Mouse (Mus musculus) G1E (cell line): ENCODE measurements around the gene Fcmr. TPM values are rescaled to one million over a fixed set of nuclear protein-coding genes. Genes with fewer than 3 reads are reported as not detected.

ENCODE experiments used
- ATAC-seq: 2 replicates; pipeline ENCODE4 v1.8.0; 2016; ENCODE audit warnings: mild to moderate bottlenecking; ENCODE audit not compliant: insufficient number of reproducible peaks, poor library complexity, low FRiP score, severe bottlenecking; ENCODE audit errors: extremely low read depth
- DNase-seq: peaks from one replicate; pipeline ENCODE4 v3.0.0; 2012; ENCODE audit warnings: low spot score
- H3K27me3 ChIP-seq: 2 replicates; pipeline ENCODE4 v1.6.1; 2012; ENCODE audit warnings: mild to moderate bottlenecking, low read length, inconsistent platforms; ENCODE audit not compliant: insufficient read depth
- H3K36me3 ChIP-seq: replicated peaks from 2 replicates; pipeline ENCODE3; 2012; ENCODE audit warnings: mild to moderate bottlenecking, inconsistent platforms
- H3K4me1 ChIP-seq: 2 replicates; pipeline ENCODE4 v1.6.1; 2012; ENCODE audit warnings: low read depth, low read length, inconsistent platforms, mixed read lengths; ENCODE audit not compliant: insufficient read depth
- H3K4me3 ChIP-seq: 2 replicates; pipeline ENCODE4 v1.5.1; 2012; ENCODE audit warnings: low read depth, mild to moderate bottlenecking, inconsistent platforms, low read length, moderate library complexity, mixed read lengths
- H3K9me3 ChIP-seq: replicated peaks from 2 replicates; pipeline ENCODE4 v1.6.1; 2012; ENCODE audit warnings: inconsistent platforms
- CTCF ChIP-seq: IDR thresholded peaks from 2 replicates; pipeline ENCODE4 v1.5.1; 2012; ENCODE audit warnings: low read depth, low read length, inconsistent platforms, mixed read lengths
- GATA1 ChIP-seq: IDR thresholded peaks from 2 replicates; pipeline ENCODE4 v1.6.1; 2012; ENCODE audit warnings: borderline replicate concordance, low read length, inconsistent platforms, mixed read lengths
- GATA2 ChIP-seq: IDR thresholded peaks from 2 replicates; pipeline ENCODE4 v1.6.1; 2012; ENCODE audit warnings: low read depth, low read length, inconsistent platforms, borderline replicate concordance
- POLR2AphosphoS5 ChIP-seq: IDR thresholded peaks from 2 replicates; pipeline ENCODE4 v1.6.1; 2012; ENCODE audit warnings: low read depth, low read length, inconsistent platforms; ENCODE audit not compliant: insufficient replicate concordance
- TAL1 ChIP-seq: conservative IDR thresholded peaks from 2 replicates; pipeline ENCODE4 v1.6.1; 2012; ENCODE audit warnings: low read depth, low read length, inconsistent platforms, mixed read lengths
- polyA plus RNA-seq: library from polyadenylated mRNA; stranded (reverse); fragments of >175 nt; gene quantifications from 2 replicates; pipeline ENCODE4 v1.2.3, GENCODE M21; 2012
- total RNA-seq, 2 experiments: library from RNA; stranded (forward) in 1 of 2; stranded (reverse) in 1 of 2; fragments of 200-1000 nt in 1 of 2; fragments of >200 nt in 1 of 2; fragmentation: Nextera tagmentation in 1 of 2; gene quantifications; 2 replicates each; pipeline ENCODE4 v1.2.3; 2014 to 2017

The Fcmr gene
- total and polyA plus RNA-seq, 3 experiments: not detected

DNA sequence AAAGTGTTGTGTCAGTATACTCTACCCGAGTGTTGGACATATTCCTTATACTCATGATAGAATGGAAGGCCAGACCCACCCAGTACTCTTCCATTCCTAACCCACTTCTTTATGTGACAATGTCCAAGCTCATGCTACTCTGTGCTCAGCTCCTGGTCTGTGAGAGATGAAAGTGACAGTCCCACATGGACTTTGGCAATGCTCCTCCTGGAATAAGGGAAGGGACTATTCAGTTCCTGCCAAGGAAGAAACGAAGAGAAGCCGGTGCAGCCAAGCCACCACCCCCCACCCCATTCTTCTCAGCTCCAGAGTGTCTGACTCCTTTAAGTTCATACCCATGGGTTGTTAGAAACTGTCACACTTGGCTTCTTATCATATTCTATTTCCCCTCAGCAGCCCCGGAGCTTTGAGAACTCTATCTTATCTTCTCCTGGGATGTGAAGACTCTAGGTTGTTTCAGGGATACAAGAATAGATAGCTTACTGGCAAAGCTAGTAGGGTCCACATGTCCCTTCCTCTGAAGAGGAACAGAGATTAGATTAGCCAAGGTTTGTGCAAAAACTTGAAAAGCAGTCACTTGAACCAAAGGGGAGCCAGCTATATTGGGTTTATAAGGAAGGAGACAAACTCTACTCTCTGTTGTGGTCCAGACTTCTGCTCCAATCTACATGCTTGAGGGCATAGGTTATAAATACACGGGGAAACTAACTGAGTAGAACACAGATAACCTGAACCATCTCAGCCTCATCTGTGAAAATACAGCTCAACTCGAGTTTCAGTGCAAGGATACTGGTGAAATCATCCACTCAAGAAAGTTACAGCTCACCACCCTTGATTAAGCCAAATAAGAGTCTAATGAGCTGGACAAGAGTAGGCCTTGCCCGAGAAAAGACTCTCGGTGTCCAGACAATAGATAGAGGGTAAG, 35.3 kb upstream of the Fcmr start:
- no peak for ATAC-seq
- peaks cover 23% of the 10 kb centered on the region for H3K27me3 ChIP-seq
- no peaks in the 10 kb centered on the region for H3K9me3 ChIP-seq
- no peaks in the 10 kb centered on the region for H3K36me3 ChIP-seq
- H3K4me3 ChIP-seq: no peak overlapping the region
- DNase-seq: no peak
- peaks cover 4% of the 10 kb centered on the region; the same call in 1 of the 2 replicates for H3K4me1 ChIP-seq
- no peak for TF ChIP-seq GATA2
- TF ChIP-seq GATA1: no peak
- no peak for TF ChIP-seq POLR2AphosphoS5
- no peak for TF ChIP-seq CTCF
- no peak for TF ChIP-seq TAL1

DNA sequence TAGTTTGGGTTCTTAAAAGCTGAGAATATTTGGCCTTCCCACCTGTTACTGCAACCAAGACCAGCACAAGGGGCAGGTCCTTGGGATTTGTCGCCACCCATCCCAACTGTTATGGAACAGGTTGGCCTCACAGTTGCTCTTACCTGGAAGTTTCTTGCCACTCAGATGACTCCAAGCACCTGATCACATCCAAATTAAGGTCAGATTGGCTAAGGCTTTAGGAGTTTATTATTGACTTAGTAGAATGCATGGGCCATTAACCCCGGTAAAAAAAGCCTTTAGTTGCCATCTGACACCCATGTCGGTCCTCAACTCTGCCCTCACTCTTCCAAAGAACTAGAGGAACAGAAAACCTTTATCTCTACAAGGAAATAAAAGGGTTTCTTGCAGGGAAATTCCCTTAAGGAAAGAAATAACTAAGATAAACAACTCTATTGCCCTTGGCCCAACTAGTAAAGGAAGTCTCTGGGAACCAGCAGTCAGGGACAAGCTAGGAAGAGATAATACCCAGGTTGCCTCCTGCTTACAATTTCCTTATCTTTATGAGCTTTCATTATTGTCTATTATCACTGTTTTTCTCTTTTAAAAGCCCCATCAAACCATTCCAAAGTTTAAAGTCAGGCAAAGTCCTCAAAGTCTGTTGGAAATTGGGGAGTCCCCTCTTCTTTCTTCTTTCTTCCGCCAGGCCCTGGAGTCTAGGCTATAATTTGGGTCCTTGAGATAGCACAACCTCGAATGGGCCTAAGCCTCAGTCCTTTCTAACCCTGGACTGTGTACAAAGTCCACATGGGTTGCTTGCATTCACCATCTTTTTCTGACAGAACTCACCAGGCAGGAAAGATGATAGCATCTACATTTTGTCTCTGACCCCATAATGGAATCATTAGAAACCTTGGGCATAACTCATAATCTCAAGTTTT, 33.0 kb upstream of the Fcmr start:
- H3K4me3 ChIP-seq: no peak overlapping the region
- peaks cover 12% of the 10 kb centered on the region for H3K27me3 ChIP-seq
- no peaks in the 10 kb centered on the region for H3K9me3 ChIP-seq
- H3K36me3 ChIP-seq: no peaks in the 10 kb centered on the region
- no peaks in the 10 kb centered on the region for H3K4me1 ChIP-seq
- ATAC-seq (no peak), DNase-seq (no peak)
- TF ChIP-seq TAL1 (no peak), GATA1 (no peak), GATA2 (no peak), CTCF (no peak), POLR2AphosphoS5 (no peak)

DNA sequence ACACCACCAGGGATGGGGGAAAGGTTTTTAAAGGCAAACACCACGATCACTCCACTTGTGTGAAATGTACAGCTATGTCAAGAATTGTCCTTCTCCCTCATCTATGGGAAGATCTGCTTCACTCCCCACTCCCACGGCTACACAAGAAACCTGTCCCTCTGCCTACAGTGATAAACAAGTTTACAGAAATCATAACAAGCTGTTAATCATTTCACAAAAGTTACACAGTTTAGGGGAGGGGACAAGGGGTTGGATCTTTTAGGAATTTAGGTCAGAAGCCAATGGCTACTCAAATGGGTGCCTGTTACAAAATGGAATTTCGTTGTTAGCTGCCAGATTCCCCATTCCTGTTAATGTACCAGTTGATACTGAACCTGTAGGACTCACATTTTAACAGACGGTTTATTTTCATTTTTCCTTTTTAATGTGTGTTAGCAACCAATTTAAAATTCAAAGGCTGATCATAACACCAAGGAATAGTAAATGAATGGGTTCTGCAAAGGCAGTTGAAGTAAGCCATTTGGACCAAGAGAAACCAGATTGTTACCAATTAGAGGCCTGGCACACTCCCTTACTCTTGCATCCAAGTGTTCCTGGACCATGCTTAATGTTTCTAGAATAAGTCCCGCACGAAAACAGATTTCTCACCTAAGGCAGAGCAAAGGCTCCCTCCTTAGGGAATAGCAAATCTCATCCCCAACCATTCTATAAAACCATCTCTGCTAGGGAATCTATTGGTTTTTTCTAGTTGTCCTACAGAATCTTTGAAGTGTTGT, 30.1 kb upstream of the Fcmr start:
- Histone ChIP-seq H3K9me3 (no peaks in the 10 kb centered on the region), H3K27me3 (no peaks in the 10 kb centered on the region; the same call in 1 of the 2 replicates), H3K4me3 (no peak overlapping the region), H3K36me3 (no peaks in the 10 kb centered on the region), H3K4me1 (no peaks in the 10 kb centered on the region)
- TF ChIP-seq GATA2 (no peak), TAL1 (no peak), POLR2AphosphoS5 (no peak)
- DNase-seq (no peak), ATAC-seq (no peak)

DNA sequence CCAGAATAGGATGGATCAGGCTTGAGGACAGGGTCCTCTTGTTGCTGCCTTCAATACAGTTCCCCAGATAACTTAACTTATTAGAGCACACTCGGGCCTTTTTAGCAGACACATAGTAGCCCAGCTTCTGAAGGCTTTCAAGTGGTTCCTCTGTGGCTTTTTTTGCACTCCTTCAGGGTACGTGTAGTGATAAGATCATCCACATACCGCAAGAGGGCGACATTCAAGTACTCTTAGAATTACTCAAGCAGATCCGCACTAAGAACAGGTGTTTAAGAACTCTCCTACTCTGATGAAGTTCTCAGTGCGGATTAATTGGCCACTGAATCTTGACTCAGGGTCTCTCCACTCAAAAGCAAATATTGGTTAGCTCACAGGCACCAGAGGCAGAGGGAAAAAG, 27.2 kb upstream of the Fcmr start:
- no peaks in the 10 kb centered on the region for H3K9me3 ChIP-seq
- no peak for ATAC-seq
- H3K4me3 ChIP-seq: no peak overlapping the region
- DNase-seq: no peak
- peaks cover 4% of the 10 kb centered on the region; the same call in 1 of the 2 replicates for H3K27me3 ChIP-seq
- TF ChIP-seq CTCF (no peak), GATA1 (no peak), TAL1 (no peak), GATA2 (no peak), POLR2AphosphoS5 (no peak)
- no peaks in the 10 kb centered on the region for H3K4me1 ChIP-seq
- no peaks in the 10 kb centered on the region for H3K36me3 ChIP-seq

DNA sequence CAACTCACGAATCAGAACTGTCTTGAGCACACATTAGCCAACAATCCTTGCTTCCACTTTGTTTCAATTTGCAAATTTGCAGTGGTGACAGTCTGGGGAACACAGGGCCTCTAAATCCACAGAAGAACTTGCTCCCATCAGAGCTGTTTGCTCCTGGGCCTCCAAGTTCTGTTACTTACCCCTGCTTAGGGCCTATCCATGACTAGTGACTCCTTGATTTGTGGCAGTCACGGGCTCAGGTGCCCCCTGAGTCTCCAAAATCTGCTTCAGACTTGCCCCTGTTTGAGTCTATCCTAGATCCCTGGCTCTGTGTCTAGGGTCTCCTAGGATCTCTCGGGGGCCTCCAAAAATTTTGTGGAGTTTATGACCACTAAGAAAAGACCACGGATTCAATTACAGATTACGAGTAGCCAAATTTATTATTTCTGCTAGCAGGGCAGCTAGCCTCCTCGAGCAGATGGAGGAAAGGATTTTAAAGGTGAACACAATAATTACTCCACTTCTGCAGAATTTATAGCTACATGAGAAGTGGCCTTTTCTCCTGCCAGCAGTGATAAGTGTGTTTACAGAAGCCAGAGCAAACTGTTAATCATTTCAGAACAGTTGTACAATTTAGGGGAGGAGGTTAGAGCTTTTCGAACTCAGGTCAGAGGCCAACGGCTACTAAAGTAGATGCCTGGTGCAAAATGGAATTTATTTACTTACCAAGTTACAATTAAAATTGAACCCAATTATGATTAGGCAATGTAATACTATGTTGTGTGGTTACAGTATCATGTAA, 24.7 kb upstream of the Fcmr start:
- H3K27me3 ChIP-seq: peaks cover 4% of the 10 kb centered on the region; the same call in 1 of the 2 replicates
- no peaks in the 10 kb centered on the region for H3K9me3 ChIP-seq
- TF ChIP-seq POLR2AphosphoS5 (no peak), CTCF (no peak), GATA2 (no peak), GATA1 (no peak), TAL1 (no peak)
- ATAC-seq (no peak), DNase-seq (no peak)
- no peaks in the 10 kb centered on the region for H3K36me3 ChIP-seq
- H3K4me3 ChIP-seq: no peak overlapping the region
- no peaks in the 10 kb centered on the region for H3K4me1 ChIP-seq

DNA sequence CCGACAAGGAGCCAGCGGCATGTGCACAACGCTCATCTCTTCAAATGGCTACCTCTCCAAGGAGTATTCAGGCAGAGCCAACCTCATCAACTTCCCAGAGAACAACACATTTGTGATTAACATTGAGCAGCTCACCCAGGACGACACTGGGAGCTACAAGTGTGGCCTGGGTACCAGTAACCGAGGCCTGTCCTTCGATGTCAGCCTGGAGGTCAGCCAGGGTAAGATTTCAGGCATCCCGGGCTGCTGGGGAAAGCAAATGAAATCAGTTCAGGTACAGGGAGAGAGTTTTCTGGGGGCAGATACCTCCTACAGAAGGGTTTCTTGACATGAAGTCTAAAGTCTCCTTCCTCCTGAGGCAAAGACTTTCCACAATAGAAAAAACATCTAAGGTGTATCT, 23.8 kb upstream of the Fcmr start:
- peaks cover 8% of the 10 kb centered on the region for H3K27me3 ChIP-seq
- no peak for DNase-seq
- no peak for TF ChIP-seq CTCF
- TF ChIP-seq GATA2: no peak
- no peak for TF ChIP-seq POLR2AphosphoS5
- TF ChIP-seq TAL1: no peak
- TF ChIP-seq GATA1: no peak
- no peaks in the 10 kb centered on the region for H3K4me1 ChIP-seq
- no peak for ATAC-seq
- no peak overlapping the region for H3K4me3 ChIP-seq
- no peaks in the 10 kb centered on the region for H3K9me3 ChIP-seq
- H3K36me3 ChIP-seq: no peaks in the 10 kb centered on the region
